Mouse (Mus musculus): ENCODE results near the gene Cpne9. TPM values are rescaled to one million over a fixed set of nuclear protein-coding genes. Genes with fewer than 3 reads are reported as not detected.

Cpne9 gene
- polyA plus RNA-seq, 1 experiment from 2014 or later: 0.13 TPM

GRCm38 (mm10) chr6:113296639-113297038, 14.5 kb downstream of the Cpne9 start:
- H3K36me3 ChIP-seq (ENCODE audit: control insufficient read depth, insufficient read depth, low read length): no peaks in the 10 kb centered on the region
- ATAC-seq (ENCODE audit: low read depth) (no peak), DNase-seq (ENCODE audit: low spot score) (no peak)
- H3K9me3 ChIP-seq (ENCODE audit: control insufficient read depth, low read length): no peaks in the 10 kb centered on the region
- no peak overlapping the region for H3K4me2 ChIP-seq (ENCODE audit: low read depth, low read length)
- 57% methylated on average over 4 of the region's 4 CpGs for WGBS
- no peak overlapping the region for H3K9ac ChIP-seq (ENCODE audit: low read depth, low read length)
- H3K27me3 ChIP-seq (replicated peaks; ENCODE audit: control insufficient read depth, insufficient read depth, low read length): no peaks in the 10 kb centered on the region
- H3K27ac ChIP-seq (replicated peaks; ENCODE audit: low read depth, low read length): no peak overlapping the region
- no peak overlapping the region for H3K4me3 ChIP-seq (ENCODE audit: low read depth, low read length)
- no peaks in the 10 kb centered on the region for H3K4me1 ChIP-seq (ENCODE audit: control insufficient read depth, insufficient read depth, low read length)

GRCm38 (mm10) chr6:113301350-113301749, 19.2 kb downstream of the Cpne9 start:
- WGBS: 83% methylated on average over 5 of the region's 5 CpGs

GRCm38 (mm10) chr6:113302258-113302657, 20.2 kb downstream of the Cpne9 start:
- Histone ChIP-seq H3K4me3 (ENCODE audit: low read depth, low read length) (no peak overlapping the region), H3K9me3 (ENCODE audit: control insufficient read depth, low read length) (no peaks in the 10 kb centered on the region), H3K4me2 (ENCODE audit: low read depth, low read length) (no peak overlapping the region), H3K36me3 (ENCODE audit: control insufficient read depth, insufficient read depth, low read length) (no peaks in the 10 kb centered on the region), H3K27me3 (replicated peaks; ENCODE audit: control insufficient read depth, insufficient read depth, low read length) (no peaks in the 10 kb centered on the region), H3K27ac (replicated peaks; ENCODE audit: low read depth, low read length) (no peak overlapping the region), H3K4me1 (ENCODE audit: control insufficient read depth, insufficient read depth, low read length) (no peaks in the 10 kb centered on the region), H3K9ac (ENCODE audit: low read depth, low read length) (no peak overlapping the region)
- WGBS: 22% methylated on average over 3 of the region's 3 CpGs
- peak; percentile 32 for DNase-seq (ENCODE audit: low spot score)
- no peak for ATAC-seq (ENCODE audit: low read depth)

More at GRCm38 (mm10) chr6:113301350-113301749, 19.2 kb downstream of the Cpne9 start:
- Histone ChIP-seq H3K4me2 (ENCODE audit: low read depth, low read length) (no peak overlapping the region), H3K27ac (replicated peaks; ENCODE audit: low read depth, low read length) (no peak overlapping the region), H3K4me1 (ENCODE audit: control insufficient read depth, insufficient read depth, low read length) (no peaks in the 10 kb centered on the region), H3K27me3 (replicated peaks; ENCODE audit: control insufficient read depth, insufficient read depth, low read length) (no peaks in the 10 kb centered on the region), H3K9me3 (ENCODE audit: control insufficient read depth, low read length) (no peaks in the 10 kb centered on the region), H3K4me3 (ENCODE audit: low read depth, low read length) (no peak overlapping the region), H3K36me3 (ENCODE audit: control insufficient read depth, insufficient read depth, low read length) (no peaks in the 10 kb centered on the region), H3K9ac (ENCODE audit: low read depth, low read length) (no peak overlapping the region)
- ATAC-seq (ENCODE audit: low read depth) (no peak), DNase-seq (ENCODE audit: low spot score) (no peak)

GRCm38 (mm10) chr6:113306322-113306985, 24.3 kb downstream of the Cpne9 start:
- Histone ChIP-seq H3K4me1 (ENCODE audit: control insufficient read depth, insufficient read depth, low read length) (peaks cover 6% of the 10 kb centered on the region; the same call in 1 of the 2 replicates), H3K9ac (ENCODE audit: low read depth, low read length) (peak overlapping the region; percentile 93), H3K4me2 (ENCODE audit: low read depth, low read length) (peak overlapping the region; percentile 88), H3K4me3 (ENCODE audit: low read depth, low read length) (peak overlapping the region; percentile 86), H3K27me3 (replicated peaks; ENCODE audit: control insufficient read depth, insufficient read depth, low read length) (no peaks in the 10 kb centered on the region), H3K9me3 (ENCODE audit: control insufficient read depth, low read length) (no peaks in the 10 kb centered on the region), H3K27ac (replicated peaks; ENCODE audit: low read depth, low read length) (peak overlapping the region; percentile 95), H3K36me3 (ENCODE audit: control insufficient read depth, insufficient read depth, low read length) (peaks cover 19% of the 10 kb centered on the region)
- under 1% methylated on average over 36 of the region's 50 CpGs for WGBS
- peak; percentile 100 for DNase-seq (ENCODE audit: low spot score)
- ATAC-seq (ENCODE audit: low read depth): peak; percentile 99

GRCm38 (mm10) chr6:113306986-113307349, 24.9 kb downstream of the Cpne9 start, which contains the start of gene Brpf1:
Brpf1 (plus strand) TSS chr6:113307137.
- Histone ChIP-seq H3K36me3 (ENCODE audit: control insufficient read depth, insufficient read depth, low read length) (peaks cover 19% of the 10 kb centered on the region), H3K4me1 (ENCODE audit: control insufficient read depth, insufficient read depth, low read length) (peaks cover 6% of the 10 kb centered on the region; the same call in 1 of the 2 replicates), H3K27me3 (replicated peaks; ENCODE audit: control insufficient read depth, insufficient read depth, low read length) (no peaks in the 10 kb centered on the region), H3K9ac (ENCODE audit: low read depth, low read length) (peak within 1 kb of the TSS; percentile 93), H3K4me2 (ENCODE audit: low read depth, low read length) (peak within 1 kb of the TSS; percentile 88), H3K4me3 (ENCODE audit: low read depth, low read length) (peak within 1 kb of the TSS; percentile 86), H3K27ac (replicated peaks; ENCODE audit: low read depth, low read length) (peak within 1 kb of the TSS; percentile 95), H3K9me3 (ENCODE audit: control insufficient read depth, low read length) (no peaks in the 10 kb centered on the region)
- DNase-seq (ENCODE audit: low spot score) (no peak), ATAC-seq (ENCODE audit: low read depth) (peak; percentile 64)
- under 1% methylated on average over 22 of the region's 32 CpGs for WGBS

- Histone ChIP-seq H3K36me3 (ENCODE audit: control insufficient read depth, insufficient read depth, low read length) (peaks cover 25% of the 10 kb centered on the region), H3K9me3 (ENCODE audit: control insufficient read depth, low read length) (no peaks in the 10 kb centered on the region), H3K4me1 (ENCODE audit: control insufficient read depth, insufficient read depth, low read length) (peaks cover 6% of the 10 kb centered on the region; the same call in 1 of the 2 replicates), H3K27ac (replicated peaks; ENCODE audit: low read depth, low read length) (peak overlapping the region; percentile 95), H3K27me3 (replicated peaks; ENCODE audit: control insufficient read depth, insufficient read depth, low read length) (no peaks in the 10 kb centered on the region), H3K9ac (ENCODE audit: low read depth, low read length) (peak overlapping the region; percentile 93), H3K4me3 (ENCODE audit: low read depth, low read length) (peak overlapping the region; percentile 86), H3K4me2 (ENCODE audit: low read depth, low read length) (peak overlapping the region; percentile 88)
- WGBS: 0% methylated on average over 18 of the region's 34 CpGs
- ATAC-seq (ENCODE audit: low read depth) (no peak), DNase-seq (ENCODE audit: low spot score) (peak; percentile 54)
Measured at GRCm38 (mm10) chr6:113307481-113308121, 25.5 kb downstream of the Cpne9 start.

GRCm38 (mm10) chr6:113308141-113308540, 26.0 kb downstream of the Cpne9 start:
- ATAC-seq (ENCODE audit: low read depth): no peak
- 26% methylated on average over 5 of the region's 5 CpGs for WGBS
- peak; percentile 53 for DNase-seq (ENCODE audit: low spot score)
- peak overlapping the region; percentile 86 for H3K4me3 ChIP-seq (ENCODE audit: low read depth, low read length)
- H3K36me3 ChIP-seq (ENCODE audit: control insufficient read depth, insufficient read depth, low read length): peaks cover 30% of the 10 kb centered on the region
- H3K27ac ChIP-seq (replicated peaks; ENCODE audit: low read depth, low read length): peak overlapping the region; percentile 95; the same call in 1 of the 2 replicates
- peak overlapping the region; percentile 93 for H3K9ac ChIP-seq (ENCODE audit: low read depth, low read length)
- no peaks in the 10 kb centered on the region for H3K9me3 ChIP-seq (ENCODE audit: control insufficient read depth, low read length)
- peak overlapping the region; percentile 88 for H3K4me2 ChIP-seq (ENCODE audit: low read depth, low read length)
- H3K4me1 ChIP-seq (ENCODE audit: control insufficient read depth, insufficient read depth, low read length): peaks cover 6% of the 10 kb centered on the region; the same call in 1 of the 2 replicates
- no peaks in the 10 kb centered on the region for H3K27me3 ChIP-seq (replicated peaks; ENCODE audit: control insufficient read depth, insufficient read depth, low read length)

GRCm38 (mm10) chr6:113315972-113316371, 33.9 kb downstream of the Cpne9 start:
- H3K4me1 ChIP-seq (ENCODE audit: control insufficient read depth, insufficient read depth, low read length): no peaks in the 10 kb centered on the region
- DNase-seq (ENCODE audit: low spot score) (no peak), ATAC-seq (ENCODE audit: low read depth) (no peak)
- 91% methylated on average over 3 of the region's 3 CpGs for WGBS
- no peak overlapping the region for H3K4me2 ChIP-seq (ENCODE audit: low read depth, low read length)
- no peak overlapping the region for H3K27ac ChIP-seq (replicated peaks; ENCODE audit: low read depth, low read length)
- no peaks in the 10 kb centered on the region for H3K27me3 ChIP-seq (replicated peaks; ENCODE audit: control insufficient read depth, insufficient read depth, low read length)
- no peak overlapping the region for H3K4me3 ChIP-seq (ENCODE audit: low read depth, low read length)
- H3K9ac ChIP-seq (ENCODE audit: low read depth, low read length): no peak overlapping the region
- H3K9me3 ChIP-seq (ENCODE audit: control insufficient read depth, low read length): no peaks in the 10 kb centered on the region
- H3K36me3 ChIP-seq (ENCODE audit: control insufficient read depth, insufficient read depth, low read length): peaks cover 93% of the 10 kb centered on the region
